9 mouse cellular contexts compared by ENCODE assay signal in genomic region chr6:90702837-90703735, GRCm38 (mm10).
DNase-seq lines count a peak whose midpoint lies in the region; ATAC-seq and TF ChIP-seq lines count a peak whose summit lies in the region.
"Had no signal": no experiment of that assay in that cellular context is flagged by ENCODE, and none has a peak within 500 bp of the region (broad histone marks: within the 10 kb centered on the region; RNA-seq: fewer than 3 reads in every experiment).

No protein-coding gene starts in this region.

- H3K27me3 ChIP-seq in heart, embryonic 14.5 days (ENCODE audit: control insufficient read depth, insufficient read depth, low read length): no peaks in the 10 kb centered on the region
- H3K27me3 ChIP-seq in forebrain, embryonic 16.5 days (replicated peaks; ENCODE audit: control insufficient read depth, insufficient read depth, low read length): no peaks in the 10 kb centered on the region
- H3K27me3 ChIP-seq in thymus, adult 2 months (ENCODE audit: control insufficient read depth, insufficient read depth, low read length): no peaks in the 10 kb centered on the region

- no peak for DNase-seq in heart, postnatal 4 days
- DNase-seq in thymus, adult 2 months: no peak
- DNase-seq in spleen, postnatal 14 days (ENCODE audit: low spot score in 2 of 2): no peak

- no peaks in the 10 kb centered on the region for H3K9me3 ChIP-seq in heart, embryonic 14.5 days (ENCODE audit: control insufficient read depth, low read length)
- no peaks in the 10 kb centered on the region for H3K9me3 ChIP-seq in forebrain, embryonic 16.5 days (ENCODE audit: control insufficient read depth, low read length)
- H3K9me3 ChIP-seq: G1E had no signal

- TF ChIP-seq CTCF in bone marrow, adult 2 months (IDR thresholded peaks at IDR 0.05; ENCODE audit: control insufficient read depth, insufficient read depth, low read length): no peak
- TF ChIP-seq CTCF in thymus, adult 2 months (IDR thresholded peaks at IDR 0.05; ENCODE audit: borderline replicate concordance, control insufficient read depth, extremely low read depth, insufficient read depth, low read length, poor library complexity): no peak

- H3K4me3 ChIP-seq in heart, embryonic 14.5 days (ENCODE audit: control insufficient read depth in 1 of 2, insufficient read depth in 1 of 2, low read depth in 1 of 2, low read length in 2 of 2): no peak overlapping the region
- H3K4me3 ChIP-seq in bone marrow, adult 2 months (replicated peaks; ENCODE audit: control insufficient read depth, low read depth, low read length): no peak overlapping the region
- no peak overlapping the region for H3K4me3 ChIP-seq in forebrain, embryonic 16.5 days (replicated peaks; ENCODE audit: low read length)
- H3K4me3 ChIP-seq in macrophage (ENCODE audit: inconsistent target): no peak overlapping the region
- H3K4me3 ChIP-seq in thymus, adult 2 months (ENCODE audit: control insufficient read depth, insufficient read depth, low read length): no peak overlapping the region

- peak overlapping the region; percentile 67 for H3K9ac ChIP-seq in heart, embryonic 14.5 days (ENCODE audit: low read length)
- H3K9ac ChIP-seq in forebrain, embryonic 16.5 days (replicated peaks; ENCODE audit: low read depth, low read length): no peak overlapping the region

- no peaks in the 10 kb centered on the region for H3K36me3 ChIP-seq in heart, embryonic 14.5 days (ENCODE audit: control insufficient read depth, insufficient read depth, low read length)
- no peaks in the 10 kb centered on the region for H3K36me3 ChIP-seq in forebrain, embryonic 16.5 days (ENCODE audit: control insufficient read depth, insufficient read depth)
- no peaks in the 10 kb centered on the region for H3K36me3 ChIP-seq in macrophage (ENCODE audit: inconsistent target)
- H3K36me3 ChIP-seq in thymus, adult 2 months (ENCODE audit: control insufficient read depth, insufficient read depth, low read length): no peaks in the 10 kb centered on the region

- peaks cover 91 to 100% of the 10 kb centered on the region in 2 experiments for H3K4me1 ChIP-seq in heart, embryonic 14.5 days (ENCODE audit: control insufficient read depth in 2 of 2, insufficient read depth in 2 of 2, low read length in 2 of 2)
- peaks cover 11% of the 10 kb centered on the region; the same call in 1 of the 2 replicates for H3K4me1 ChIP-seq in bone marrow, adult 2 months (ENCODE audit: control insufficient read depth, insufficient read depth, low read length)
- H3K4me1 ChIP-seq in forebrain, embryonic 16.5 days (replicated peaks; ENCODE audit: control insufficient read depth, insufficient read depth, low read length): peaks cover 50% of the 10 kb centered on the region
- peaks cover 45% of the 10 kb centered on the region for H3K4me1 ChIP-seq in thymus, adult 2 months (replicated peaks; ENCODE audit: control insufficient read depth, insufficient read depth, low read length)

- TF ChIP-seq POLR2A in bone marrow, adult 2 months (IDR thresholded peaks at IDR 0.05; ENCODE audit: borderline replicate concordance, control insufficient read depth, low read depth, low read length): no peak
- TF ChIP-seq POLR2A in thymus, adult 2 months (IDR thresholded peaks at IDR 0.05; ENCODE audit: control insufficient read depth, extremely low read depth, insufficient read depth, low read length, poor library complexity): no peak

- H3K79me2 ChIP-seq in macrophage (ENCODE audit: inconsistent target): peaks cover 100% of the 10 kb centered on the region

- 10% methylated on average over 4 of the region's 4 CpGs for WGBS in heart, embryonic 14.5 days
- WGBS in bone marrow, adult 2 months: 43% methylated on average over 4 of the region's 4 CpGs
- 18% methylated on average over 4 of the region's 4 CpGs for WGBS in forebrain, embryonic 16.5 days
- WGBS in macrophage (ENCODE audit: missing documents): 50% methylated on average over 4 of the region's 4 CpGs
- 85% methylated on average over 4 of the region's 4 CpGs for WGBS in thymus, adult 2 months

- peak overlapping the region; percentile 92 to 96 for H3K27ac ChIP-seq in heart, embryonic 14.5 days (replicated peaks in 1 of 2; ENCODE audit: control insufficient read depth in 1 of 2, insufficient read depth in 1 of 2, low read depth in 2 of 2, low read length in 2 of 2)
- H3K27ac ChIP-seq in bone marrow, adult 2 months (ENCODE audit: control insufficient read depth, insufficient read depth, low read depth, low read length, poor library complexity): peak overlapping the region; percentile 43
- H3K27ac ChIP-seq in forebrain, embryonic 16.5 days (ENCODE audit: low read length): peak overlapping the region; percentile 54
- H3K27ac ChIP-seq in macrophage: peak overlapping the region; percentile 14; the same call in 1 of the 2 replicates
- no peak overlapping the region for H3K27ac ChIP-seq in thymus, adult 2 months (ENCODE audit: control insufficient read depth, insufficient read depth, low read length)

- ATAC-seq in heart, embryonic 14.5 days (ENCODE audit: insufficient number of reproducible peaks, insufficient read depth, low FRiP score, low read depth): 0 out of 2 replicates have a peak, but pooled peaks have one; percentile 4
- peak; percentile 39 for ATAC-seq in forebrain, embryonic 16.5 days
- ATAC-seq in monocyte, adult 5-6 weeks (replicated peaks; ENCODE audit: insufficient number of reproducible peaks, low FRiP score, low TSS enrichment, poor library complexity, severe bottlenecking): no peak

- peak overlapping the region; percentile 39 for H3K4me2 ChIP-seq in heart, embryonic 14.5 days (ENCODE audit: low read length)
- H3K4me2 ChIP-seq in forebrain, embryonic 16.5 days (ENCODE audit: low read length): no peak overlapping the region
